Mouse (Mus musculus) lung, postnatal 0 days (tissue): Measurements from ENCODE around the gene Dkk1. TPM values are rescaled to one million over a fixed set of nuclear protein-coding genes. Genes with fewer than 3 reads are reported as not detected.

Source experiments
- ATAC-seq: fragments of 200-750 bp; cut with Nextera tagmentation; 2 replicates; pipeline ENCODE4 v1.8.0; 2017; ENCODE audit warnings: moderate library complexity
- DNase-seq: peaks from one replicate; pipeline ENCODE4 v3.0.0-alpha.2; 2016; ENCODE audit warnings: low spot score
- H3K27ac ChIP-seq: fragments of 300-500 bp; sonication (generic); 2 replicates; pipeline ENCODE4 v1.5.1; 2014; ENCODE audit warnings: antibody characterized with exemption, mild to moderate bottlenecking, low read length, mixed read lengths
- H3K27me3 ChIP-seq: fragments of 300-500 bp; sonication (generic); replicated peaks from 2 replicates; pipeline ENCODE4 v1.6.1; 2014; ENCODE audit warnings: low read length, mixed read lengths; ENCODE audit not compliant: insufficient read depth
- H3K36me3 ChIP-seq: fragments of 300-500 bp; sonication (generic); 2 replicates; pipeline ENCODE4 v1.6.1; 2014; ENCODE audit warnings: low read length, mixed read lengths; ENCODE audit not compliant: insufficient read depth
- H3K4me1 ChIP-seq: fragments of 300-500 bp; sonication (generic); 2 replicates; pipeline ENCODE4 v1.6.1; 2014; ENCODE audit warnings: antibody characterized with exemption, low read depth, low read length, mixed read lengths; ENCODE audit not compliant: insufficient read depth
- H3K4me2 ChIP-seq: fragments of 300-500 bp; sonication (generic); replicated peaks from 2 replicates; pipeline ENCODE4 v1.6.1; 2014; ENCODE audit warnings: low read depth, mild to moderate bottlenecking, low read length, moderate library complexity, mixed read lengths
- H3K4me3 ChIP-seq: fragments of 300-500 bp; sonication (generic); 2 replicates; pipeline ENCODE4 v1.5.1; 2014; ENCODE audit warnings: low read depth, low read length
- H3K9ac ChIP-seq: fragments of 300-500 bp; sonication (generic); replicated peaks from 2 replicates; pipeline ENCODE4 v1.6.1; 2014; ENCODE audit warnings: low read depth, mild to moderate bottlenecking
- H3K9me3 ChIP-seq: fragments of 300-500 bp; sonication (generic); 2 replicates; pipeline ENCODE4 v1.6.1; 2016; ENCODE audit warnings: low read length, mixed read lengths
- CTCF ChIP-seq: IDR thresholded peaks from 2 replicates; pipeline ENCODE4 v1.5.1; 2016; ENCODE audit warnings: antibody characterized with exemption, mild to moderate bottlenecking
- EP300 ChIP-seq: IDR thresholded peaks from 2 replicates; pipeline ENCODE4 v1.6.1; 2016; ENCODE audit warnings: antibody characterized with exemption, mild to moderate bottlenecking, control low read depth
- WGBS: fragments of 180-500 bp; shearing (Covaris S2); extraction: QIAGEN DNeasy Blood & Tissue Kit; methylation state at CpG from one replicate; pipeline ENCODE4 v1.1.7; 2014; 5-methylcytosine and 5-hydroxymethylcytosine counted together
- polyA plus RNA-seq: library from polyadenylated mRNA; unstranded; fragments of >200 nt; fragmentation: Nextera tagmentation; extraction: Ambion mirVana; gene quantifications from 2 replicates; pipeline ENCODE4 v1.2.1, GENCODE M21; 2015

Gene Dkk1
- polyA plus RNA-seq, 1 experiment from 2014 or later = not detected

- no peak for DNase-seq
- 71% methylated on average over 4 of the region's 4 CpGs for WGBS
- no peaks in the 10 kb centered on the region for H3K9me3 ChIP-seq
- ATAC-seq = no peak
- no peak overlapping the region for H3K9ac ChIP-seq
- H3K27me3 ChIP-seq = no peaks in the 10 kb centered on the region
- TF ChIP-seq EP300 (no peak), CTCF (no peak)
- H3K4me2 ChIP-seq = no peak overlapping the region
- H3K27ac ChIP-seq = no peak overlapping the region
- H3K36me3 ChIP-seq = no peaks in the 10 kb centered on the region
- no peak overlapping the region for H3K4me3 ChIP-seq
- no peaks in the 10 kb centered on the region for H3K4me1 ChIP-seq
Observed at GRCm38 (mm10) chr19:30510481-30510880, 39.0 kb downstream of the Dkk1 start.

GRCm38 (mm10) chr19:30505497-30505896 is 44.0 kb downstream of the Dkk1 start:
- Histone ChIP-seq H3K9me3 (no peaks in the 10 kb centered on the region), H3K4me1 (no peaks in the 10 kb centered on the region), H3K27me3 (no peaks in the 10 kb centered on the region), H3K36me3 (no peaks in the 10 kb centered on the region), H3K4me3 (no peak overlapping the region), H3K4me2 (no peak overlapping the region), H3K27ac (no peak overlapping the region), H3K9ac (no peak overlapping the region)
- WGBS = 43% methylated on average over 5 of the region's 5 CpGs
- ATAC-seq (no peak), DNase-seq (no peak)
- no peak for TF ChIP-seq EP300
- TF ChIP-seq CTCF = no peak
